Mouse (Mus musculus) left cerebral cortex, adult 2 months (tissue): ENCODE measurements around the gene Bak1. TPM values are rescaled to one million over a fixed set of nuclear protein-coding genes. Genes with fewer than 3 reads are reported as not detected.

Experiments used
- DNase-seq, 2 experiments: peaks; one replicate each; pipeline ENCODE4 v3.0.0; 2021 to 2022; ENCODE audit warnings: low spot score in 2 of 2, mixed read lengths in 1 of 2; ENCODE audit errors: extremely low spot score in 1 of 2
- H3K27ac ChIP-seq: fragments of 200-600 bp; 2 replicates; pipeline ENCODE4 v1.8.1; 2022
- H3K4me3 ChIP-seq: fragments of 200-600 bp; 2 replicates; pipeline ENCODE4 v1.8.1; 2022
- CTCF ChIP-seq: fragments of 200-600 bp; IDR thresholded peaks from 2 replicates; pipeline ENCODE4 v1.8.1; 2022; ENCODE audit warnings: antibody characterized with exemption, mild to moderate bottlenecking, moderate library complexity
- intact Hi-C: fragments of 180-260 bp; cut with DNase I; formaldehyde crosslinking; loops from one replicate; pipeline ENCODE4 v1.15.1; 2025
- total RNA-seq, 2 experiments: library from RNA; stranded (reverse); gene quantifications; 2 replicates each; pipeline ENCODE4 v1.2.3; 2021

Bak1 gene
- total RNA-seq, 2 experiments from 2014 or later: 13.0 to 14.0 TPM

GRCm38 (mm10) chr17:27029431-27029830, 622 bp upstream of the Bak1 start:
- H3K4me3 ChIP-seq: no peak overlapping the region
- peak overlapping the region; percentile 32; the same call in 1 of the 2 replicates for H3K27ac ChIP-seq
- no peak for DNase-seq
- intact Hi-C loops: loop anchor here (2.0 to 5.0 kb wide), 3 partner anchors 97 to 173 kb away; partner anchors contain the start of genes Kifc5b, Lemd2 and Phf1
- TF ChIP-seq CTCF: no peak

- peak overlapping the region; percentile 94 for H3K27ac ChIP-seq
- TF ChIP-seq CTCF: peak; percentile 98
- intact Hi-C loops: loop anchor here (2.0 to 5.0 kb wide), 3 partner anchors 96 to 174 kb away; partner anchors contain the start of genes Kifc5b, Lemd2 and Phf1
- H3K4me3 ChIP-seq: peak overlapping the region; percentile 77
- DNase-seq: peak; percentile 88 to 93
Measured at GRCm38 (mm10) chr17:27028284-27028795, 469 bp downstream of the Bak1 start.

DNA sequence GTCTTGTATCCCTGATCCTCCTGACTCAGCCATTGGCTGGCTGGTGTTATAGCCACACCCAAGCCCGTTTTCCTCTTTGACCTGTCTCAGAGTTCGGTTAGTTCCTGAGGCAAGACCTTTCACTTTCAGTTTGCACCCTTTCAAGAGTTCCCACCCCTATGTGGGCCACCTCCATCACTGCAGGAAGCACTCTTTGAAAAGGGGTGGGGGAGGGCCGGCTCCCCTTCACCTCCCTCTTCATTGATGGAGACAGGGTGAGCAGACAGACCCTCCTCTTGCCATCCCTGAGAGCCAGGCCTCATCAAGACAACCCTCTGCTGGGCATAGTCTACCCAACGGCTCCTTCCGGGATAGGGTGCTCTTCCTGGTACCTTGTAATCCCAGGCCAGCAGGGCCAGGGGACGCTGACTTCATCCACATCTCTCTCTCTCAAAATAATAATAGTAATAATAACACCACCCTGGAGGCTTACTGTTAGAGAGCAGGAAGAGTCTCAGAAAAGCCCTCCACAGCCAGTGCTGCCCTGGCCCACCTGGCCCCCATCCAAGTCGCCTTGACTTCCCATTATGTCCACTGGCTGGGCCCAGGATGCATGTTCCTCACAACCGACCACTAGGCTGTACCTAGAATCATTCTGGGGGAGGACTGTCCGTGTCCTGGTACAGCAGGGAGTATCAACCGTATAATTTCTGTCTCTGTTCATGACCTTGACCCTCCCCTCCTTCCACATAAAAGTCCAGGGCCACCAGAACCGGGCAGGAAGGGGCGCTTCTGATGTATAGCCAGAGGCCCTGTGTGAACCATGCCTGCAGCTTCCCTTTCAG, 1.1 kb downstream of the Bak1 start:
- no peak; the same call in 1 of the 2 replicates for TF ChIP-seq CTCF
- intact Hi-C loops: loop anchor here (2.0 to 5.0 kb wide), 3 partner anchors 95 to 175 kb away; partner anchors contain the start of genes Kifc5b, Lemd2 and Phf1
- no peak for DNase-seq
- H3K27ac ChIP-seq: peak overlapping the region; percentile 94
- H3K4me3 ChIP-seq: peak overlapping the region; percentile 77

DNA sequence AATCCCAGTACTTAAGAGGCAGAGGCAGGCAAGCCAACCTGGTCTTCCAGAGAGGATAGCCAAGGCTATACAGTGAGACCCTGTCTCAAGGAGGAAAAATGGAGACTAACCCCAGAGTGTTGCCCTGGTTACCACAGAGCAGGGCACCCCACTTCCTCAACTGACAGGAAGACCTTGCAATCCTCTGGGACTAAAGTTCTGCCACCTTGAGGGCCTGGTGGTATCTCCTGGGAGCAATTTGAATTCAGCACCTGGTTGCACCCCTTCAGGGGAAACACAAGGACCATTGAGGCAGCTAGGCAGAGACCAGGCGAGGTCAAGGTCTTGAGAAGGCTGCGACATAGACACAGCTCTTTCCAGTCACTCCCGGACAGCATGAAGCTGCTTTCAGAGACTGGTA, 2.9 kb downstream of the Bak1 start:
- Histone ChIP-seq H3K4me3 (no peak overlapping the region), H3K27ac (no peak overlapping the region)
- DNase-seq: no peak
- intact Hi-C loops: loop anchor here (5.0 kb wide), 2 partner anchors 94 to 176 kb away; partner anchors contain the start of genes Lemd2 and Phf1
- TF ChIP-seq CTCF: no peak

GRCm38 (mm10) chr17:27025326-27025902, 3.4 kb downstream of the Bak1 start:
- Histone ChIP-seq H3K4me3 (no peak overlapping the region), H3K27ac (no peak overlapping the region)
- DNase-seq: no peak
- intact Hi-C loops: loop anchor here (5.0 kb wide), 2 partner anchors 93 to 177 kb away; partner anchors contain the start of genes Lemd2 and Phf1
- no peak for TF ChIP-seq CTCF

GRCm38 (mm10) chr17:27023342-27023741, 5.5 kb downstream of the Bak1 start:
- TF ChIP-seq CTCF: no peak
- Histone ChIP-seq H3K4me3 (no peak overlapping the region), H3K27ac (no peak overlapping the region)
- no peak for DNase-seq
- intact Hi-C loops: no loop called here

DNA sequence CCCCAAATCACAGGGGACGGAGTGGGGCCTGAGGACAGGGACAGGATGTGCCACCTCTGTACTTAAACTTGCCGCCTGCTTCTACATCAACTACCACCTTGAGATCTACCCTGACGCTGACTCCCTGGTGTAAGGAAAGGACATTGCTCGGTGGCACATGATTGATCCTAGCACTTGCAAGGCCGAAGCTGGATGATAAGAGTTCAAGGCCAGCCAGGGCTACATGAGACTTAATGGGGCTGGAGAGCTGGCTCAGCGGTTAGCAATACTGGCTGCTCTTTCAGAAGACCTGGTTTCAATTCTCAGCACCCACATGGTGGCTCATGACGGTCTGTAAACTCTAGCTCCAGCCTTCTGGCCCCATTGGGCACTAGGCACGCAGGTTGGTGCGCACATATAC, 7.1 kb downstream of the Bak1 start:
- no peak for TF ChIP-seq CTCF
- no peak overlapping the region for H3K27ac ChIP-seq
- H3K4me3 ChIP-seq: no peak overlapping the region
- no peak for DNase-seq
- intact Hi-C loops: loop anchor here (2.0 kb wide), 1 partner anchor 49 kb away; the partner anchor contains the start of gene Zbtb9

- Histone ChIP-seq H3K4me3 (no peak overlapping the region), H3K27ac (no peak overlapping the region)
- DNase-seq: no peak
- intact Hi-C loops: loop anchor here (2.0 kb wide), 1 partner anchor 48 kb away; the partner anchor contains the start of gene Zbtb9
- TF ChIP-seq CTCF: no peak
Measured at GRCm38 (mm10) chr17:27021076-27021475, 7.7 kb downstream of the Bak1 start.

DNA sequence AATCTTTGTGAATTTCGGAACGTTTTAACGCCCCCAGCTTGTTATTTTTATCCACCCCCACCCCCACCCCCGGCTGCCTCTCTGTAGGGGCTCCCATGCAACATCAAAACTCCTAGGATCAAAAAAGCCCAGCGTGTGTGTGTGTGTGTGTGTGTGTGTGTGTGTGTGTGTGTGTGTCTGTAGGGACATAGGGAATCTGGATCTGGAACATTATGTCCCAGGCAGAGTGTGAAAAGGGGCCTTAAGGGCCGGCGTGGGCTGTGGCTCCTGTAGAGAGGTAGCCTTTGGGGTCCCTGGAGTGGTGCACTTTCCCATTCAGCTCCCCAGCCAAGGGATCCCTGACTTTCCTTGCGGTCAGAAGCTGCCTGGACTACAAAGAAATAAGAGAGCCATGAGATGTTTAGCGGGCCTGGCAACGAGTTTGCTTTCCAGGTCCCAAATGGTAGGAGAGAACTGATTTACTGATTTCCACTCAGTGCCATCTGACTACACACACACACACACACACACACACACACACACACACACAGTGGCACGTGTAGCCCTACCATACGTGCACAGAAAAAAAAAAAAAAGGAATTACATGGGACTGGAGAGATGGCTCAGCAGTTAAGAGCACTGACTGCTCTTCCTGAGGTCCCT, 10.1 kb downstream of the Bak1 start:
- peak overlapping the region; percentile 50 for H3K4me3 ChIP-seq
- H3K27ac ChIP-seq: peak overlapping the region; percentile 96
- peak in 1 of 2 experiments; percentile 39 for DNase-seq
- TF ChIP-seq CTCF: no peak
- intact Hi-C loops: no loop called here

DNA sequence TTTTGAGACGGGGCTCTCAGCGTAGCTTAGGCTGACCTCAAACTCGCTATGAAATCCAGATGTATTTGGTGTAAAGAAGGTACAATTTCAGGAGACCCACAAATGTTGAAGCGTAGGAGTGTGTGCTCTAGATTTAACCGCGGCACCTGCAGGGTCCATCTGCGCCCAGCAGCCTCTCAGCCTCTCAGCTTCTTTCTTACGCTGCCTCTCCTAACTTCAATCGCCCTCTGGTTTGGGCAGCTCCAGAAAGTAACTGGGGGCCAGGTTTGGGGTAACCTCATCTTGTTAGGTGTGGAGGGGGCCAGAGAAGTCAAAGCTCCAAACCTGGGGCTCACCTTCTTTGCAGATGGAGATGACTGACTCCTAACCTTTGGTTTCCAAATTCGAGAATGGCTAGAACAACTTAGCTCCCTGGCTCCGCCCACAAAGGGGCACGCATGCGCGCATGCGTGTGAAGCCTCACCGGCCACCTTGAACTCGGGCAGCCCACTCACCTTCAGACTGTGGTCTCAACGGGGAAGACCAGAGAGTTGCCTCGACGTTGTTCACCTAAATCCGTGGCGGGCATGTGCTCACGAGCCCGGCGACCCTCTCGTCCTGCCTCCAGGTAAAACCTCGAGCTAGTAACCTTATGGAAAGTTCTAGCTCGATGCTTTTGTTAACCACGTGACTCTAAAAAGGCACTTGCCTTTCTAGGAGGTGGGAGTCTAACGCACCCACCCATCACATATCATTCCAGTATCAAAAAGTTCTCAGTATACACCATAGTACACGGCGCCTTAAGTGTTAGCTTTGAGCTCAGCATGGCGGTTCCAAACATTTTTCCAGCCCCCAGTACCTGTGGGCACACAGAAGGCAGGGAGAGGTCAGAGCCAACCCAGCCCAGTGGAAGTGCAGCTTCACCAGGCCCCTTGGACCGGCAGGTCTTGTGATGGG, 11.0 kb downstream of the Bak1 start:
- no peak for TF ChIP-seq CTCF
- H3K4me3 ChIP-seq: peak overlapping the region; percentile 50
- intact Hi-C loops: no loop called here
- H3K27ac ChIP-seq: peak overlapping the region; percentile 96
- peak; percentile 78 to 79 for DNase-seq
